Mouse (Mus musculus) testis, adult 2 months (tissue): ENCODE data around the gene Vamp1. TPM values are rescaled to one million over a fixed set of nuclear protein-coding genes. Genes with fewer than 3 reads are reported as not detected.

ENCODE experiments used
- H3K27ac ChIP-seq: fragments of 200-500 bp; 2 replicates; pipeline ENCODE4 v1.5.1; 2012; ENCODE audit warnings: low read depth, low read length; ENCODE audit not compliant: control insufficient read depth, insufficient read depth
- H3K27me3 ChIP-seq: fragments of 200-500 bp; 2 replicates; pipeline ENCODE4 v1.6.1; 2012; ENCODE audit warnings: mild to moderate bottlenecking, low read length, moderate library complexity; ENCODE audit not compliant: control insufficient read depth, insufficient read depth
- H3K36me3 ChIP-seq: fragments of 200-500 bp; 2 replicates; pipeline ENCODE4 v1.6.1; 2012; ENCODE audit warnings: mild to moderate bottlenecking, low read length; ENCODE audit not compliant: control insufficient read depth, insufficient read depth
- H3K4me1 ChIP-seq: fragments of 200-500 bp; 2 replicates; pipeline ENCODE4 v1.6.1; 2012; ENCODE audit warnings: low read length; ENCODE audit not compliant: control insufficient read depth, insufficient read depth
- H3K4me3 ChIP-seq: fragments of 200-500 bp; 2 replicates; pipeline ENCODE4 v1.5.1; 2012; ENCODE audit warnings: low read depth, mild to moderate bottlenecking, low read length, moderate library complexity, mixed read lengths; ENCODE audit not compliant: control insufficient read depth
- CTCF ChIP-seq: fragments of 200-500 bp; IDR thresholded peaks from 2 replicates; pipeline ENCODE4 v1.5.1; 2012; ENCODE audit warnings: low read depth, mild to moderate bottlenecking, inconsistent platforms, low read length, moderate library complexity; ENCODE audit not compliant: control insufficient read depth, insufficient read depth, insufficient replicate concordance
- POLR2A ChIP-seq: fragments of 200-500 bp; IDR thresholded peaks from 2 replicates; pipeline ENCODE4 v1.6.1; 2012; ENCODE audit warnings: low read depth, mild to moderate bottlenecking, inconsistent platforms, low read length, moderate library complexity; ENCODE audit not compliant: control insufficient read depth
- polyA plus RNA-seq: library from polyadenylated mRNA; depleted of rRNA; stranded (reverse); fragments of >200 nt; gene quantifications from 2 replicates; pipeline ENCODE4 v1.2.3, GENCODE M21; 2012

The Vamp1 gene
- polyA plus RNA-seq, 1 experiment = 11.3 TPM

DNA sequence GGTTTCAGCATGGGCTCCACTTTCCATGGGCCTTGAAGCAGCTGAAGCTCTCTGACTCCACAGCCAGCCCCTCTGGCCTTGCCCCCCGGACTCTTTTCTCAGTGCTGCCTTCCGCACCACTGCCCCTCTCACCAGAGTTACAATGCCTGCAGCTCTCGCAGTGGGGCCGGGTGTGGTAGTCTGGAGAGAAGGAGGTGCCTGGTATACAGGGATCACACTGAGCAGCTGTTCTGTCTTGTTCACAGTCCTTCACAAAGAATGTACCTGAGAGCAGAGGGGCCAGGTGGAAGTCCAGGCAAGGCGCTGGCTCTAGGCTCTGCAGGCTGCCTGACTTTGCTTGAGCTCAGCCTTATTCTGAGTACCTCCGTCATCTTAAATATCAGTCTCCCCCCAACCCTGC, 21.0 kb downstream of the Vamp1 start:
- Histone ChIP-seq H3K27ac (no peak overlapping the region), H3K4me3 (no peak overlapping the region), H3K36me3 (no peaks in the 10 kb centered on the region), H3K4me1 (peaks cover 4% of the 10 kb centered on the region), H3K27me3 (no peaks in the 10 kb centered on the region)
- TF ChIP-seq POLR2A = no peak
- no peak for TF ChIP-seq CTCF

DNA sequence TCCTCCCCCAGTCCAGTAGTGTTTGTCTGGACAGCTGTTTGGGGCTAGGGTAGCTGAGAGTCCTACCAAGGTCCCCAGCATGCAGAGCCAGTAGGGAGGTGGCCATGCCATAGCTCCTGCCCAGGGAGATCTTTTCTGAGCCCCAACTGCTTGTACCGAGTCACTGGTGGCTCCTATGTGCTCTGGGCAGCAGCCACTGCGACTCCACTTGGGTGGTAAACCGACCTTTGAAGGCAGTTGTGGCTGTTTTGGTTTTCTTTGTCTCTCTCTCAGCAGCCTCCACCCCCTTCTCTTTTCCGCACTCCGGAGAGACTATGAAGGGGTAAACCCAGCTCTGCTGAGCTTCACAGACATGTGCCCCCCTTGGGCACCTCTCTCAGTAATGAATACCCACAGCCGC, 21.4 kb downstream of the Vamp1 start, which contains the start of gene Cd27:
Gene Cd27, minus strand, starts transcription at position 229 of the 400 bp plus-strand sequence.
- no peak within 1 kb of the TSS for H3K27ac ChIP-seq

DNA sequence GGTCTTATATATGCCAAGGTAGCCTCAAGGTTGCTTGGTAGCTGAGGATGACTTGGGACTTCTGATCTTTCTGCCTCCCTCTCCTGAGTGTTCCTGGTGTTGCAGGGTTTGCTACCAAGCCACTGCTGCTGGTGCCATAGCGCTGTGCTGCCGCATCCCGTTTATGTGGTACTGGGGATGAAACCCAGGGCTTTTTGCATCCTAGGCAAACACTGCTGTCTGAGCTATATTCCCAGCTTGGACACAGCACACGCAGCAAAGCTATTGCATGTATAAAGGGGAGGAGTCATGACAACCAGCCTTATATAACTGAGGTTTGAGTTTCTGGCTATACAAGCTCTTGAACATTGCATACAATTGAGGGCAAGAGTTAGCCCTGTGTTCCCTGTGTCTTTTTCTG, 22.1 kb downstream of the Vamp1 start:
- Histone ChIP-seq H3K4me3 (no peak overlapping the region), H3K27me3 (no peaks in the 10 kb centered on the region), H3K36me3 (no peaks in the 10 kb centered on the region), H3K4me1 (no peaks in the 10 kb centered on the region; the same call in none of the 2 replicates), H3K27ac (no peak overlapping the region)
- TF ChIP-seq POLR2A = no peak
- TF ChIP-seq CTCF = no peak

More for the DNA sequence above, 21.4 kb downstream of the Vamp1 start, which contains the start of gene Cd27:
- TF ChIP-seq POLR2A = no peak
- TF ChIP-seq CTCF = no peak
- Histone ChIP-seq H3K4me3 (no peak within 1 kb of the TSS), H3K36me3 (no peaks in the 10 kb centered on the region), H3K4me1 (peaks cover 2% of the 10 kb centered on the region), H3K27me3 (no peaks in the 10 kb centered on the region)

DNA sequence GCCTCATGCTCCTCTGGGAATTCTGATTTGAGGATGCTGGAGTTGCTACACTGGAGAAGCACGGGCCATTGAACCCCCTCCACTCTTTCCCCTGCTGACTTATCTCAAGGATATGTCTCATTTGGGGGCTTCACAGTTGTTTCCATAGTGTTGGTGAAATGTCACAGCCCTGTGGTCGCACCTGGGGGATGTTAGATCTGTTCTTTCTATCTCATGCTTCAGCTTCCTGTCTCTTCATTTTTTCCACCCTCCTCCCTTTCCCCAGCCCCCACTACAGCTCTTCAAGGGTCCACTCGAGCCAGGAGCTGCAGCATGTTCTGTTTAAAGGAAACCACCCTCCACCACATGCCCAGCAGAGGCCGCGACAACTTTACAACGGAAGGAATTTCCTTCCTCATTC, 23.0 kb downstream of the Vamp1 start:
- Histone ChIP-seq H3K27ac (no peak overlapping the region), H3K36me3 (no peaks in the 10 kb centered on the region), H3K4me3 (no peak overlapping the region), H3K27me3 (no peaks in the 10 kb centered on the region), H3K4me1 (no peaks in the 10 kb centered on the region; the same call in none of the 2 replicates)
- TF ChIP-seq CTCF (no peak), POLR2A (no peak)

DNA sequence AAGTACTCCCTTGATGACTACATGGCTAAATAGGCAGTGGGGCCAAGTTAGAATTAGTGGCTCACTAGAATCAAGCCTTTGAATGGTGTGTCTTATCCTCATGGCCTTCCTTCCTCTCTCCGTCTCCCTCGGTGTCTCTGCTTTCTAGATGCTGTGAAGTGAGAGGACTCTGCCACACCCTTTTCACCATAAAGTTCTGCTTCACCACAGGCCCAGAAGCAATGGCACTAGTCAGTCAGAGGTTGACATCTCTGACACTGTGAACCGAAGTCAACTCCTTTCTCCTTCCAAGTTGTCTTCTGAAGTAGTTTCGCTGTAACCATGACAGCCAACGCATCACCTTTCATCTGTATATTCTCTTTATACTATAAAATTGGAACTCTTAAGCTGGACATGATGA, 24.2 kb downstream of the Vamp1 start:
- Histone ChIP-seq H3K4me1 (no peaks in the 10 kb centered on the region; the same call in 1 of the 2 replicates), H3K4me3 (no peak overlapping the region), H3K27ac (no peak overlapping the region), H3K36me3 (no peaks in the 10 kb centered on the region), H3K27me3 (no peaks in the 10 kb centered on the region)
- no peak for TF ChIP-seq CTCF

DNA sequence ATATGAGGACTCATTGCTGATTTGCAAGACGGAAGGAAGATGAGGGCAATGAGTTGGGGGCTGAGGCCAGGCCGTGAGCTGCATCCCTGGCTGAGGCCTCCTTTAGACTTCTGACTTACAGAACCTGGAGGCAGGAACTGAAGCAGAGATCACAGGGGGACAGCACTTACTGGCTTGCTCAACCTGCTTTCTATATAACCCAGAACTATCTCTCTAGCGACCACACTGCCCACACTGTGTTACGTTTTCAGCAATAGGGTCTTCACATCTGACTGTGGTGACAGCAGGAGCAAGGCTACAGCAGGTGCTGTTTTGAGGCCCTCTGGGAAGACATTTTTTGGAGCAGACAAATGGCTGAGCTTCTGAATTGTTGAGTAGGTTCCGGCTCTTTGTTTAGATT, 25.3 kb downstream of the Vamp1 start:
- no peaks in the 10 kb centered on the region; the same call in 1 of the 2 replicates for H3K4me1 ChIP-seq
- H3K27me3 ChIP-seq = no peaks in the 10 kb centered on the region
- TF ChIP-seq POLR2A = no peak
- TF ChIP-seq CTCF = no peak
- H3K27ac ChIP-seq = no peak overlapping the region
- no peak overlapping the region for H3K4me3 ChIP-seq
- H3K36me3 ChIP-seq = no peaks in the 10 kb centered on the region

DNA sequence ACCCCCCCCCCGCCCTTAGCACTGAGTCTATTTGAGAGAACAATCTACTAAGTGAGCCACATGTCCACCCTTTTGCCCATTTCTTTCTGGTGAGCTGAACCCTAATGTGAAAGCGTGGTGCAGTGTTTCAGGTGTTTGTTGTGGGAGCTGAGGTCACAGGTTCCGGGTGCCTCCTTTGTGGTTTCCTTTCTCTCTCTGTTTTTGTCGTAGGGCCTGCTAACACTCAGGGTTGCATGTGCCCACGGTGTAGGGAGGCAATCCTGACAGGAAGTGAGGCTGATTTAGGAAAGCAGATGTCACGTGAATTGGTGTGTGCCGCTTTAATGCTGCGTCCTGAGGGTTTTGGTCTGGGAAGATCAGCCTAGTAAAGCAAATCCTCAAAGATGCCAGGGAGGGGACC, 26.2 kb downstream of the Vamp1 start:
- no peak for TF ChIP-seq CTCF
- TF ChIP-seq POLR2A = no peak
- H3K4me3 ChIP-seq = no peak overlapping the region
- H3K36me3 ChIP-seq = no peaks in the 10 kb centered on the region
- H3K27me3 ChIP-seq = no peaks in the 10 kb centered on the region
- H3K27ac ChIP-seq = no peak overlapping the region
- no peaks in the 10 kb centered on the region for H3K4me1 ChIP-seq

DNA sequence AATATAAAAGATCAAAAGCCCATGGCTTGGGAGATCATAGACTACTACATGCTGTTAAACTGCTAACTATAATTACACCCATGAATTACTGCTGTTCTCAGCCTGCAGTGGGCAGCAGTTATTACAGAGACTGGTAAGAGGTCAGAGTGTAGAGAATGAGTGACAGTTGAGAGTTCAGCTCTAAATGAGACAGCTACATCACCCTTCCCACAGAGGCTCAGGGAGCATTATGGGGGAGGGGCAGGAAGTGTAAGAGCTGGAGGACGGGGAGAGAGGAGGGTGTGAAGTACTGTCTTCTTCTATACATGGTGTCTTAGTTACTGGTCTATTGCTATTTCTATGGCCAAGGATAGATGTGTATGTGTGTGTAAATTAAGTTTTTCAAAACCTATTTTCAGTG, 29.2 kb downstream of the Vamp1 start:
- H3K27me3 ChIP-seq = no peaks in the 10 kb centered on the region
- TF ChIP-seq CTCF = no peak
- TF ChIP-seq POLR2A = no peak
- H3K4me1 ChIP-seq = no peaks in the 10 kb centered on the region
- no peak overlapping the region for H3K4me3 ChIP-seq
- no peaks in the 10 kb centered on the region for H3K36me3 ChIP-seq
- no peak overlapping the region for H3K27ac ChIP-seq
